Mouse (Mus musculus) neural tube, embryonic 12.5 days (tissue): ENCODE measurements around the gene Cadps. TPM values are rescaled to one million over a fixed set of nuclear protein-coding genes. Genes with fewer than 3 reads are reported as not detected.

Source experiments
- ATAC-seq: fragments of 200-750 bp; cut with Nextera tagmentation; 2 replicates; pipeline ENCODE4 v1.8.0; 2017; ENCODE audit warnings: low read depth, mild to moderate bottlenecking, moderate TSS enrichment, moderate library complexity; ENCODE audit not compliant: low FRiP score
- H3K27ac ChIP-seq: fragments of 300-500 bp; sonication (generic); 2 replicates; pipeline ENCODE4 v1.5.1; 2016
- H3K27me3 ChIP-seq: fragments of 300-500 bp; sonication (generic); replicated peaks from 2 replicates; pipeline ENCODE4 v1.6.1; 2016; ENCODE audit warnings: mild to moderate bottlenecking
- H3K36me3 ChIP-seq: fragments of 300-500 bp; sonication (generic); 2 replicates; pipeline ENCODE4 v1.6.1; 2016; ENCODE audit warnings: mild to moderate bottlenecking
- H3K4me1 ChIP-seq: fragments of 300-500 bp; sonication (generic); 2 replicates; pipeline ENCODE4 v1.6.1; 2016
- H3K4me2 ChIP-seq: fragments of 300-500 bp; sonication (generic); replicated peaks from 2 replicates; pipeline ENCODE4 v1.6.1; 2016; ENCODE audit warnings: mild to moderate bottlenecking
- H3K4me3 ChIP-seq: fragments of 300-500 bp; sonication (generic); 2 replicates; pipeline ENCODE4 v1.5.1; 2016
- H3K9ac ChIP-seq: fragments of 300-500 bp; sonication (generic); 2 replicates; pipeline ENCODE4 v1.6.1; 2016; ENCODE audit warnings: mild to moderate bottlenecking
- H3K9me3 ChIP-seq: fragments of 300-500 bp; sonication (generic); 2 replicates; pipeline ENCODE4 v1.6.1; 2016; ENCODE audit warnings: mild to moderate bottlenecking
- WGBS: fragments of 180-500 bp; shearing (Covaris S2); methylation state at CpG from one replicate; pipeline ENCODE4 v1.1.7; 2016; 5-methylcytosine and 5-hydroxymethylcytosine counted together
- polyA plus RNA-seq: library from polyadenylated mRNA; unstranded; fragments of >200 nt; fragmentation: Nextera tagmentation; extraction: Ambion mirVana; gene quantifications from 2 replicates; pipeline ENCODE4 v1.2.1, GENCODE M21; 2016

Gene Cadps
- polyA plus RNA-seq, 1 experiment from 2014 or later = 30.1 TPM

- no peak overlapping the region for H3K27ac ChIP-seq
- no peak overlapping the region; the same call in 1 of the 2 replicates for H3K4me2 ChIP-seq
These were observed 475.8 kb downstream of the Cadps start for GRCm38 (mm10) chr14:12346865-12347600.

GRCm38 (mm10) chr14:12346011-12346864 lies 476.6 kb downstream of the Cadps start:
- H3K36me3 ChIP-seq = no peaks in the 10 kb centered on the region
- H3K9ac ChIP-seq = no peak overlapping the region
- no peak for ATAC-seq
- no peak overlapping the region for H3K27ac ChIP-seq
- peaks cover 100% of the 10 kb centered on the region for H3K27me3 ChIP-seq
- H3K9me3 ChIP-seq = no peaks in the 10 kb centered on the region
- H3K4me3 ChIP-seq = no peak overlapping the region; the same call in 1 of the 2 replicates
- peak overlapping the region; percentile 9 for H3K4me2 ChIP-seq
- under 1% methylated on average over 50 of the region's 50 CpGs for WGBS
- H3K4me1 ChIP-seq = peaks cover 12% of the 10 kb centered on the region

More at GRCm38 (mm10) chr14:12346865-12347600, 475.8 kb downstream of the Cadps start:
- no peak for ATAC-seq
- Histone ChIP-seq H3K4me3 (no peak overlapping the region), H3K27me3 (peaks cover 100% of the 10 kb centered on the region), H3K9me3 (no peaks in the 10 kb centered on the region), H3K9ac (no peak overlapping the region), H3K4me1 (peaks cover 12% of the 10 kb centered on the region), H3K36me3 (no peaks in the 10 kb centered on the region)
- WGBS = under 1% methylated on average over 26 of the region's 26 CpGs

- Histone ChIP-seq H3K9me3 (no peaks in the 10 kb centered on the region), H3K27ac (no peak overlapping the region), H3K4me1 (peaks cover 12% of the 10 kb centered on the region), H3K4me2 (peak overlapping the region; percentile 41), H3K4me3 (no peak overlapping the region), H3K9ac (no peak overlapping the region), H3K36me3 (no peaks in the 10 kb centered on the region), H3K27me3 (peaks cover 100% of the 10 kb centered on the region)
- whole genome bisulfite sequencing = under 1% methylated on average over 40 of the region's 40 CpGs
- ATAC-seq = no peak
These were observed 477.5 kb downstream of the Cadps start for GRCm38 (mm10) chr14:12345241-12345921.

GRCm38 (mm10) chr14:12344746-12345240 lies 478.1 kb downstream of the Cadps start:
- Histone ChIP-seq H3K4me1 (peaks cover 12% of the 10 kb centered on the region), H3K9me3 (no peaks in the 10 kb centered on the region), H3K4me2 (peak overlapping the region; percentile 41), H3K36me3 (no peaks in the 10 kb centered on the region), H3K27me3 (peaks cover 100% of the 10 kb centered on the region), H3K4me3 (peak overlapping the region; percentile 15; the same call in 1 of the 2 replicates), H3K9ac (no peak overlapping the region), H3K27ac (no peak overlapping the region)
- ATAC-seq = no peak
- WGBS = under 1% methylated on average over 39 of the region's 39 CpGs

DNA sequence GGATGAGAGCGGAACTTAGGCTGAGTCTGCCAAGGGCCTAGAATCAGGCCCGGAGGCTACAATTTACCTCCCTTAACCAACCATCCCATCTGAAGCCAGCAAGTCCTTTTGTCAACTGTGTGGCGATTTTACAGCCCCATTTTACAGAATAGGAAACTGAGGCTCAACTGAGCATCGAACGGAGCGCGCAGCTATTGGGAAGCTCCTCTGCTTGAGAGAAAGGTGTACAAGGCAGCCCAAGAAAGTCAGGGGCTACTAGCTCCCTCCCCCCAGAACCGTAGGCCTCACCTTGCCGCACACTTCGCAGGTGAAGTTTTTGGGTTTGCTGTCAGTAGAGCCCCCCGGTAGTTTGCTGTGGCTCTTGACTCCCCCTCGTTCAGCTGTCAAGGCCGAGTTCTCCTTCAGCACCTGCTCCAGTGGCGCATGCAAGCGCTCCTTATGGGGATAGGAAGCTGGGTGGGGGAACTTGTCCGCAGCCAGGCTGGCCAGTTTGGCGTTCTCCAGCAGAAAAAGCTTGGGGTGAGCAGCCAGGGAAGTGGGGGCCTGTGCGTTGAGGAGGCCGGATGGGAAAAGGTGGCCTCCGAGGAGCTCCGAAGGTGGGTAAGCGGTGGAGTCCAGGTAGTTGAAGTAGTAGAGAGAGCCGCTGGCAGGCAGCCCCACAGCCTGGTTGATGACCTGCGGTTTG lies 478.7 kb downstream of the Cadps start:
- peaks cover 100% of the 10 kb centered on the region for H3K27me3 ChIP-seq
- 3% methylated on average over 24 of the region's 24 CpGs for WGBS
- H3K27ac ChIP-seq = no peak overlapping the region
- H3K4me2 ChIP-seq = peak overlapping the region; percentile 41
- no peak overlapping the region for H3K9ac ChIP-seq
- no peak overlapping the region for H3K4me3 ChIP-seq
- H3K9me3 ChIP-seq = no peaks in the 10 kb centered on the region
- no peak; the same call in 1 of the 2 replicates for ATAC-seq
- H3K4me1 ChIP-seq = peaks cover 12% of the 10 kb centered on the region
- no peaks in the 10 kb centered on the region for H3K36me3 ChIP-seq

DNA sequence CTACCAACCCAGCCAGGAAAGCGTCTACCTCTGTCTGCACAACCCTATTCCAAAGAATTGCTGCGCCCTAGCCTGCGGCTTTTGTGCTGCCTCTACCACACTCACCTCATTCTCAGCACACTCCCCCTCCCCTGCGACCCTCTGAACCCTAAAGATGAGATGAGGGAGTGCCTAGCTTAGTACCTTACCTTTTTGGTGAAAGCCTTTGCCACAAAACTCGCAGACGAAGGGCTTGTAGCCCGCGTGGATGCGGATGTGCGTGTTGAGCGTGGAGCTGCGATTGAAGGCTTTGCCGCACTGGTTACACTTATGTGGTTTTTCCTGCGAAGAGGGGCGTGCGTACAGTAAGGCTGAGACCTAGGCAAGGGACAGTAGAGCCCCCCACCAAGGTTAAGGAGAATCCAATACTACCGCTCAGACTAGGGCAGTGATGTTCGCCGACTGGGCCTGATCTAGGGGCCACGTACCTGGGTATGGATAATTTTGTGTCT lies 479.4 kb downstream of the Cadps start:
- WGBS = 2% methylated on average over 20 of the region's 20 CpGs
- H3K9ac ChIP-seq = no peak overlapping the region
- ATAC-seq = no peak
- H3K4me1 ChIP-seq = peaks cover 12% of the 10 kb centered on the region
- H3K27me3 ChIP-seq = peaks cover 97% of the 10 kb centered on the region
- H3K36me3 ChIP-seq = no peaks in the 10 kb centered on the region
- no peaks in the 10 kb centered on the region for H3K9me3 ChIP-seq
- no peak overlapping the region for H3K4me3 ChIP-seq
- H3K4me2 ChIP-seq = no peak overlapping the region
- no peak overlapping the region for H3K27ac ChIP-seq

DNA sequence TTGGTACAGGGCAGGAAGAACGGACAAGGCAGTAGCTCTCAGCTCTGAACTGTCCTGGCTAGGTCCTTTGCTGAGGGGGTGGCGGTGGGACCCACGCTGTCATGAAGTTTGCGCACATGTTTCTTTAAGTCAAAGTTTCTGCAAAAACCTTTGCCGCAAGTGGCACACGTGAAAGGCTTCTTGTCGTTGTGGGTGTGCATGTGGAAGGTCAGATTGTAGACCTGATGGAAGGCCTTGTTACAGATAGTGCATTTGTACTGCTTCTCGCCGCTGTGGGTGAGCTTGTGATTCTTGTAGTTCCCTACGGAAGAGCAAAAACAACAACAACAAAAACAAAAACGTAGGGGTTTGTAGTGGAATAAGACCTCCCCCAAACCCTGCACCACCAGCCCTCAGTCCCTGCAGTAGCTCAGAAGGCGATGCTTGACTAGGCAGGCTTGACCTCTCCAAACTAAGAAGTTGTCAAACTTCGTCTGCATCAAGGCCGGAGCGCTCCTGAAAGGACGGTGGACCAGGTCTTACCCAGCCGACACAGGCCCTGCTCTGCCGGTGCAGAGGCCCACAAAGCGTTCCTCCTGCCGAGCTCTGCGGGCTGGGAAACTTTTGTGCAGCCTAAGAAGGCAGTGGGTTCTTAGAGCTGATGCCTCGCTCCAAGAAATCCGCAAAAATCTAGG lies 480.3 kb downstream of the Cadps start:
- 2% methylated on average over 23 of the region's 23 CpGs for WGBS
- no peaks in the 10 kb centered on the region for H3K9me3 ChIP-seq
- peaks cover 12% of the 10 kb centered on the region for H3K4me1 ChIP-seq
- H3K27me3 ChIP-seq = peaks cover 97% of the 10 kb centered on the region
- H3K36me3 ChIP-seq = no peaks in the 10 kb centered on the region
- no peak overlapping the region for H3K9ac ChIP-seq
- no peak overlapping the region for H3K4me3 ChIP-seq
- ATAC-seq = no peak
- no peak overlapping the region for H3K4me2 ChIP-seq
- H3K27ac ChIP-seq = no peak overlapping the region

DNA sequence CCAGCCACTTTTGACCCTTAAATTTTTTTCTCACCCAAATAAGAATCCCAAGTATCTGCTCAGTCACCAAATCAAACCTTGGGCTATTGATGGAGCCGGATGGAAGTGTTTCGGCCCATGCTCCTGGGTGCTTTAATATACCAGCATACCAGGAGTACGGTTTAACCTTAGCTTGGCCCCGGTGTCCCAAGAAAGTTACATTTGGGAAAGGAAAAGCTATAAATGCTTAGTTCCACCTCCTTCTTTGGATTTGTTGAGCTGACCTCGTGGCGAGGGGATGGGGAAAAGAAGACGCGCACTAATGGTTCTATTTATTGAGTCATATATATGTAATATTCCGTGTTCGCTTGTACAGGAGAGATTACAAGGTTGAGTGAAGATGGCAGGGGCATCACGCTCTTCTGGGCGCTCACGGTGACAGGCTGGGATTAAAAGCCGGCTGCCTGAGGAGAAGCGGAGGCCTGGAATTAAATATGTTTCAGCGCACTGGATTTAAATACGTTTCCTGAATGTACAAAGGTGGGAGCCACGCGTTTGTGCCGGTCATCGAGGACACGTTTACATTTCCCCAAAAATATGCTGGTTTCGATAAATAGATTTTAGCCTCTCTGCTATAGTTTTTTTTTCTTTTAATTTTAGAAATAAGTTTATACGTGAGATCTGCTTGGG lies 481.0 kb downstream of the Cadps start:
- Histone ChIP-seq H3K27me3 (peaks cover 97% of the 10 kb centered on the region), H3K4me1 (peaks cover 12% of the 10 kb centered on the region), H3K9ac (no peak overlapping the region), H3K36me3 (no peaks in the 10 kb centered on the region), H3K4me2 (no peak overlapping the region), H3K9me3 (no peaks in the 10 kb centered on the region), H3K4me3 (no peak overlapping the region), H3K27ac (no peak overlapping the region)
- 3% methylated on average over 24 of the region's 24 CpGs for WGBS
- ATAC-seq = no peak

DNA sequence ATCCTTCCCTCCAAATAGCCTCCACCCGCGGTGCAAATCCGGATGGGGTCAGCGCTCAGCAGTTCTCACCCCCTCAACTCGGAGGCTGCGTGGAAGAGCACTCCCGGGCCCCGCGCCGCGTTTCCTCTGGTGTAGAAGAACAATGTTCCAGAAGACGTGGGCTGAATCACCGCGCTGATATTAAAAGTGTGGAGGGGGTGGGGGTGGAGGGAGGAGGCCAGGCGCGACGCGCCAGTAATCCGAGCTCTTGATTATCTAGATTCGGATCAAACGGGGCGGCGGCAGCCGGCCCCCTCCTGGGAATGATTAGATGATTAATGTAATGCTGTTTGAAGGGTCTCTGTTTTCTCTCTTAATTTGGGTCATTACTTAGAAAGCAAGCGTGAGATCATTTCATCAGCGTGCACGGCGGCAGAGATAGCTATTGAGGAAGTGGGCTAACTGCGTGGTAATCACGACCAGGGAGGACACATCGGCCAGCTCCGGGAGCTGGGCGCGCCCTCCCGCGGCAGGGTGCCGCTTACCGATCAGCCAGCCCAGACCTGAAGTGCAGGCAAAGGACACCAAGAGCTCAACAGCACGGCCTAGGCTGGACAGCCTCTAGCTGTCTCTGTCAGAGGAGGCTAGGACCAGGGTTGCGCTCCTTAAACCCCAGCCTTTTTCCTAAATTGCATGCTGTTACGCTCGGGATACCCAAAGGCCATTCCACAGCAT lies 481.6 kb downstream of the Cadps start:
- no peak overlapping the region for H3K4me3 ChIP-seq
- peaks cover 97% of the 10 kb centered on the region for H3K27me3 ChIP-seq
- H3K27ac ChIP-seq = no peak overlapping the region
- no peaks in the 10 kb centered on the region for H3K9me3 ChIP-seq
- peak overlapping the region; percentile 25; the same call in 1 of the 2 replicates for H3K4me2 ChIP-seq
- no peak overlapping the region for H3K9ac ChIP-seq
- under 1% methylated on average over 42 of the region's 42 CpGs for WGBS
- H3K4me1 ChIP-seq = peaks cover 12% of the 10 kb centered on the region
- no peak for ATAC-seq
- no peaks in the 10 kb centered on the region for H3K36me3 ChIP-seq
